ENCODE assay signal across 16 mouse cellular contexts in genomic region chr13:84063406-84063805, GRCm38 (mm10).
DNase-seq lines count a peak whose midpoint lies in the region; ATAC-seq lines count a peak whose summit lies in the region.
"Had no signal": no experiment of that assay in that cellular context is flagged by ENCODE, and none has a peak within 500 bp of the region (broad histone marks: within the 10 kb centered on the region; RNA-seq: fewer than 3 reads in every experiment).

No protein-coding gene starts in this region.

- peak; percentile 19 for DNase-seq in hindbrain, embryonic 10.5 days (ENCODE audit: low spot score)
- DNase-seq in hindbrain, embryonic 11.5 days (ENCODE audit: low spot score): no peak
- no peak for DNase-seq in forebrain, embryonic 11.5 days (ENCODE audit: low spot score)
- DNase-seq in hindbrain, embryonic 14.5 days (ENCODE audit: low spot score): peak; percentile 58
- no peak for DNase-seq in frontal cortex, postnatal 25 days (ENCODE audit: low spot score in 2 of 2)
- DNase-seq in heart, postnatal 4 days: no peak
- DNase-seq in lung, postnatal 4 days: no peak
- DNase-seq: adrenal gland, postnatal 14 days; gastrocnemius, postnatal 36 days; heart, postnatal 36 days; left cerebral cortex, postnatal 4 days; liver, embryonic 13.5 days had no signal

- H3K9ac ChIP-seq in hindbrain, embryonic 11.5 days (ENCODE audit: low read depth, low read length): no peak overlapping the region
- no peak overlapping the region for H3K9ac ChIP-seq in forebrain, embryonic 11.5 days (ENCODE audit: low read length)
- peak overlapping the region; percentile 65 for H3K9ac ChIP-seq in hindbrain, embryonic 14.5 days
- H3K9ac ChIP-seq in neural tube, embryonic 12.5 days: peak overlapping the region; percentile 54
- H3K9ac ChIP-seq: embryonic facial prominence, embryonic 12.5 days; liver, embryonic 13.5 days had no signal

- WGBS in hindbrain, embryonic 10.5 days: 44% methylated on average over 2 of the region's 2 CpGs
- WGBS in hindbrain, embryonic 11.5 days: 55% methylated on average over 2 of the region's 2 CpGs
- 44% methylated on average over 2 of the region's 2 CpGs for WGBS in forebrain, embryonic 11.5 days
- 23% methylated on average over 2 of the region's 2 CpGs for WGBS in hindbrain, embryonic 14.5 days
- WGBS in neural tube, embryonic 12.5 days: 32% methylated on average over 2 of the region's 2 CpGs

- no peak overlapping the region for H3K4me3 ChIP-seq in hindbrain, embryonic 10.5 days
- H3K4me3 ChIP-seq in hindbrain, embryonic 11.5 days (ENCODE audit: low read depth, low read length): no peak overlapping the region
- no peak overlapping the region for H3K4me3 ChIP-seq in forebrain, embryonic 11.5 days (ENCODE audit: low read depth, low read length)
- peak overlapping the region; percentile 32 for H3K4me3 ChIP-seq in hindbrain, embryonic 14.5 days (replicated peaks; ENCODE audit: low read length)
- H3K4me3 ChIP-seq in neural tube, embryonic 12.5 days: peak overlapping the region; percentile 20; the same call in 1 of the 2 replicates
- H3K4me3 ChIP-seq: embryonic facial prominence, embryonic 12.5 days; liver, embryonic 13.5 days had no signal

- H3K36me3 ChIP-seq in hindbrain, embryonic 10.5 days: no peaks in the 10 kb centered on the region
- no peaks in the 10 kb centered on the region for H3K36me3 ChIP-seq in hindbrain, embryonic 11.5 days (ENCODE audit: control insufficient read depth, insufficient read depth, low read length)
- H3K36me3 ChIP-seq in forebrain, embryonic 11.5 days (ENCODE audit: control insufficient read depth, insufficient read depth, low read length): no peaks in the 10 kb centered on the region
- H3K36me3 ChIP-seq in hindbrain, embryonic 14.5 days (replicated peaks; ENCODE audit: control insufficient read depth, insufficient read depth): no peaks in the 10 kb centered on the region
- no peaks in the 10 kb centered on the region for H3K36me3 ChIP-seq in neural tube, embryonic 12.5 days
- H3K36me3 ChIP-seq: embryonic facial prominence, embryonic 12.5 days; liver, embryonic 13.5 days had no signal

- H3K27me3 ChIP-seq in hindbrain, embryonic 10.5 days (ENCODE audit: insufficient read depth, poor library complexity, severe bottlenecking): peaks cover 11% of the 10 kb centered on the region; the same call in 1 of the 2 replicates
- no peaks in the 10 kb centered on the region for H3K27me3 ChIP-seq in hindbrain, embryonic 11.5 days (ENCODE audit: control insufficient read depth, insufficient read depth, low read length)
- H3K27me3 ChIP-seq in forebrain, embryonic 11.5 days (ENCODE audit: control insufficient read depth, insufficient read depth, low read length): no peaks in the 10 kb centered on the region
- H3K27me3 ChIP-seq in hindbrain, embryonic 14.5 days (ENCODE audit: control insufficient read depth, insufficient read depth, low read length): no peaks in the 10 kb centered on the region
- no peaks in the 10 kb centered on the region for H3K27me3 ChIP-seq in neural tube, embryonic 12.5 days (replicated peaks)
- H3K27me3 ChIP-seq: embryonic facial prominence, embryonic 12.5 days had no signal

- peak overlapping the region; percentile 4; the same call in 1 of the 2 replicates for H3K27ac ChIP-seq in hindbrain, embryonic 10.5 days
- H3K27ac ChIP-seq in hindbrain, embryonic 11.5 days (ENCODE audit: low read depth, low read length): no peak overlapping the region
- peak overlapping the region; percentile 52; the same call in 1 of the 2 replicates for H3K27ac ChIP-seq in forebrain, embryonic 11.5 days (ENCODE audit: low read depth, low read length)
- H3K27ac ChIP-seq in hindbrain, embryonic 14.5 days: peak overlapping the region; percentile 99
- H3K27ac ChIP-seq in neural tube, embryonic 12.5 days: no peak overlapping the region; the same call in 1 of the 2 replicates
- H3K27ac ChIP-seq: embryonic facial prominence, embryonic 12.5 days; liver, embryonic 13.5 days had no signal

- no peak overlapping the region for H3K4me2 ChIP-seq in hindbrain, embryonic 11.5 days (replicated peaks; ENCODE audit: low read depth, low read length)
- H3K4me2 ChIP-seq in forebrain, embryonic 11.5 days (ENCODE audit: low read depth, low read length, severe bottlenecking): no peak overlapping the region
- peak overlapping the region; percentile 62 for H3K4me2 ChIP-seq in hindbrain, embryonic 14.5 days (replicated peaks)
- peak overlapping the region; percentile 54 for H3K4me2 ChIP-seq in neural tube, embryonic 12.5 days (replicated peaks)
- H3K4me2 ChIP-seq: embryonic facial prominence, embryonic 12.5 days; heart, embryonic 11.5 days; liver, embryonic 13.5 days had no signal

- no peak for ATAC-seq in hindbrain, embryonic 11.5 days (ENCODE audit: low FRiP score)
- no peak for ATAC-seq in forebrain, embryonic 11.5 days (replicated peaks; ENCODE audit: low FRiP score)
- no peak for ATAC-seq in hindbrain, embryonic 14.5 days (ENCODE audit: low FRiP score)
- ATAC-seq in neural tube, embryonic 12.5 days (ENCODE audit: low FRiP score, low read depth): no peak
- ATAC-seq: lung, postnatal 0 days had no signal

- H3K4me1 ChIP-seq in hindbrain, embryonic 10.5 days (replicated peaks): peaks cover 88% of the 10 kb centered on the region
- peaks cover 11% of the 10 kb centered on the region; the same call in 1 of the 2 replicates for H3K4me1 ChIP-seq in hindbrain, embryonic 11.5 days (replicated peaks; ENCODE audit: control insufficient read depth, insufficient read depth, low read length)
- H3K4me1 ChIP-seq in forebrain, embryonic 11.5 days (replicated peaks; ENCODE audit: control insufficient read depth, insufficient read depth, low read length): peaks cover 23% of the 10 kb centered on the region
- H3K4me1 ChIP-seq in hindbrain, embryonic 14.5 days (replicated peaks; ENCODE audit: control insufficient read depth, insufficient read depth, low read length): peaks cover 55% of the 10 kb centered on the region
- H3K4me1 ChIP-seq in neural tube, embryonic 12.5 days: peaks cover 35% of the 10 kb centered on the region
- H3K4me1 ChIP-seq: liver, embryonic 13.5 days had no signal

- no peaks in the 10 kb centered on the region for H3K9me3 ChIP-seq in hindbrain, embryonic 10.5 days
- H3K9me3 ChIP-seq in hindbrain, embryonic 11.5 days (ENCODE audit: control insufficient read depth, low read length): no peaks in the 10 kb centered on the region
- no peaks in the 10 kb centered on the region for H3K9me3 ChIP-seq in forebrain, embryonic 11.5 days (ENCODE audit: control insufficient read depth, low read length)
- H3K9me3 ChIP-seq in hindbrain, embryonic 14.5 days (ENCODE audit: control insufficient read depth, low read length): no peaks in the 10 kb centered on the region
- H3K9me3 ChIP-seq in neural tube, embryonic 12.5 days: no peaks in the 10 kb centered on the region
- H3K9me3 ChIP-seq: embryonic facial prominence, embryonic 12.5 days; liver, embryonic 13.5 days had no signal

Comparison
In these comparisons a context has a peak if more than half of its experiments do, and no peak if none do; other contexts are left out.
1. DNase-seq: peak in hindbrain, embryonic 10.5 days (single experiment) and hindbrain, embryonic 14.5 days (single experiment); none in hindbrain, embryonic 11.5 days (single experiment), forebrain, embryonic 11.5 days (single experiment), frontal cortex, postnatal 25 days (0 of 2), heart, postnatal 4 days (single experiment) and lung, postnatal 4 days (0 of 2).
2. H3K27ac ChIP-seq: peak in hindbrain, embryonic 10.5 days (single experiment), forebrain, embryonic 11.5 days (single experiment) and hindbrain, embryonic 14.5 days (single experiment); none in hindbrain, embryonic 11.5 days (single experiment) and neural tube, embryonic 12.5 days (single experiment).
3. H3K4me3 ChIP-seq: peak in hindbrain, embryonic 14.5 days (single experiment) and neural tube, embryonic 12.5 days (single experiment); none in hindbrain, embryonic 10.5 days (single experiment), hindbrain, embryonic 11.5 days (single experiment) and forebrain, embryonic 11.5 days (single experiment).
4. H3K4me2 ChIP-seq: peak in hindbrain, embryonic 14.5 days (single experiment) and neural tube, embryonic 12.5 days (single experiment); none in hindbrain, embryonic 11.5 days (single experiment) and forebrain, embryonic 11.5 days (single experiment).
5. H3K9ac ChIP-seq: peak in hindbrain, embryonic 14.5 days (single experiment) and neural tube, embryonic 12.5 days (single experiment); none in hindbrain, embryonic 11.5 days (single experiment) and forebrain, embryonic 11.5 days (single experiment).